Mouse (Mus musculus) G1E (cell line): Measurements from ENCODE around the gene Actr8. TPM values are rescaled to one million over a fixed set of nuclear protein-coding genes. Genes with fewer than 3 reads are reported as not detected.

Source experiments
- ATAC-seq: 2 replicates; pipeline ENCODE4 v1.8.0; 2016; ENCODE audit warnings: mild to moderate bottlenecking; ENCODE audit not compliant: insufficient number of reproducible peaks, poor library complexity, low FRiP score, severe bottlenecking; ENCODE audit errors: extremely low read depth
- DNase-seq: peaks from one replicate; pipeline ENCODE4 v3.0.0; 2012; ENCODE audit warnings: low spot score
- H3K27me3 ChIP-seq: 2 replicates; pipeline ENCODE4 v1.6.1; 2012; ENCODE audit warnings: mild to moderate bottlenecking, low read length, inconsistent platforms; ENCODE audit not compliant: insufficient read depth
- H3K36me3 ChIP-seq: replicated peaks from 2 replicates; pipeline ENCODE3; 2012; ENCODE audit warnings: mild to moderate bottlenecking, inconsistent platforms
- H3K4me1 ChIP-seq: 2 replicates; pipeline ENCODE4 v1.6.1; 2012; ENCODE audit warnings: low read depth, low read length, inconsistent platforms, mixed read lengths; ENCODE audit not compliant: insufficient read depth
- H3K4me3 ChIP-seq: 2 replicates; pipeline ENCODE4 v1.5.1; 2012; ENCODE audit warnings: low read depth, mild to moderate bottlenecking, inconsistent platforms, low read length, moderate library complexity, mixed read lengths
- H3K9me3 ChIP-seq: replicated peaks from 2 replicates; pipeline ENCODE4 v1.6.1; 2012; ENCODE audit warnings: inconsistent platforms
- CTCF ChIP-seq: IDR thresholded peaks from 2 replicates; pipeline ENCODE4 v1.5.1; 2012; ENCODE audit warnings: low read depth, low read length, inconsistent platforms, mixed read lengths
- GATA1 ChIP-seq: IDR thresholded peaks from 2 replicates; pipeline ENCODE4 v1.6.1; 2012; ENCODE audit warnings: borderline replicate concordance, low read length, inconsistent platforms, mixed read lengths
- GATA2 ChIP-seq: IDR thresholded peaks from 2 replicates; pipeline ENCODE4 v1.6.1; 2012; ENCODE audit warnings: low read depth, low read length, inconsistent platforms, borderline replicate concordance
- POLR2AphosphoS5 ChIP-seq: IDR thresholded peaks from 2 replicates; pipeline ENCODE4 v1.6.1; 2012; ENCODE audit warnings: low read depth, low read length, inconsistent platforms; ENCODE audit not compliant: insufficient replicate concordance
- TAL1 ChIP-seq: conservative IDR thresholded peaks from 2 replicates; pipeline ENCODE4 v1.6.1; 2012; ENCODE audit warnings: low read depth, low read length, inconsistent platforms, mixed read lengths
- polyA plus RNA-seq: library from polyadenylated mRNA; stranded (reverse); fragments of >175 nt; gene quantifications from 2 replicates; pipeline ENCODE4 v1.2.3, GENCODE M21; 2012
- total RNA-seq, 2 experiments: library from RNA; stranded (forward) in 1 of 2; stranded (reverse) in 1 of 2; fragments of 200-1000 nt in 1 of 2; fragments of >200 nt in 1 of 2; fragmentation: Nextera tagmentation in 1 of 2; gene quantifications; 2 replicates each; pipeline ENCODE4 v1.2.3; 2014 to 2017

The Actr8 gene
- total and polyA plus RNA-seq, 3 experiments: 34.9 to 46.2 (median 45.8) TPM

DNA sequence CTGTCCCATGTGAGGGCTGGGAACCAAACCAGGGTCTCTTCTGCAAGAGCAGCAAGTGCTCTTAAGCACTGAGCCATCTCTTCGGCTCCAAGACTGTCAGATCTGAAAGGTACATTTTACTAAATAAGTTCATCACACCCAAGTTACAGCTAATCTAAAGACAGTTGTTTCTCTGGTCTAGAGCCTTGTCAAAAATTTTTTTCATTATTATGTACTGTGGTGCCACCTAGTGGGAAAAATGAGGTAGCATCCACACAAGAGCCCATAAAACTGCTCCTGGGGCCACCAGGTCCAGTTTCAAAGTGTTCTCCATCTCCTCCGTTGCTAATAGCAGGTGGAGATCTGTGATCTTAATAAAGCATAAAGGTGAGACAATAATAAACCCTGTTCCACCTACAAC, 37.3 kb upstream of the Actr8 start:
- peak; percentile 26 for DNase-seq
- no peaks in the 10 kb centered on the region for H3K9me3 ChIP-seq
- H3K36me3 ChIP-seq: no peaks in the 10 kb centered on the region
- TF ChIP-seq POLR2AphosphoS5 (no peak), TAL1 (no peak), CTCF (peak; percentile 11; the same call in 1 of the 2 replicates)
- no peaks in the 10 kb centered on the region for H3K27me3 ChIP-seq
- no peak for ATAC-seq
- H3K4me3 ChIP-seq: no peak overlapping the region
- H3K4me1 ChIP-seq: peaks cover 7% of the 10 kb centered on the region

- Histone ChIP-seq H3K4me3 (no peak overlapping the region), H3K36me3 (no peaks in the 10 kb centered on the region), H3K4me1 (peaks cover 2% of the 10 kb centered on the region; the same call in 1 of the 2 replicates), H3K9me3 (no peaks in the 10 kb centered on the region), H3K27me3 (no peaks in the 10 kb centered on the region)
- DNase-seq (no peak), ATAC-seq (no peak)
- TF ChIP-seq GATA2 (no peak), GATA1 (no peak), TAL1 (no peak), POLR2AphosphoS5 (no peak), CTCF (no peak)
These were observed 31.3 kb upstream of the Actr8 start for GRCm38 (mm10) chr14:29946761-29947309.

GRCm38 (mm10) chr14:29950805-29951204, 27.3 kb upstream of the Actr8 start:
- Histone ChIP-seq H3K4me3 (no peak overlapping the region), H3K9me3 (no peaks in the 10 kb centered on the region), H3K36me3 (no peaks in the 10 kb centered on the region), H3K27me3 (no peaks in the 10 kb centered on the region), H3K4me1 (peaks cover 2% of the 10 kb centered on the region; the same call in 1 of the 2 replicates)
- TF ChIP-seq POLR2AphosphoS5 (no peak), GATA1 (no peak), GATA2 (no peak), CTCF (no peak), TAL1 (no peak)
- peak; percentile 76; the same call in 1 of the 2 replicates for ATAC-seq
- DNase-seq: no peak

GRCm38 (mm10) chr14:29957393-29957792, 20.7 kb upstream of the Actr8 start:
- Histone ChIP-seq H3K4me3 (no peak overlapping the region), H3K9me3 (peaks cover 9% of the 10 kb centered on the region), H3K36me3 (no peaks in the 10 kb centered on the region), H3K4me1 (no peaks in the 10 kb centered on the region), H3K27me3 (no peaks in the 10 kb centered on the region)
- TF ChIP-seq GATA1 (no peak), TAL1 (no peak), GATA2 (no peak), CTCF (no peak), POLR2AphosphoS5 (no peak)
- DNase-seq: no peak
- no peak for ATAC-seq

DNA sequence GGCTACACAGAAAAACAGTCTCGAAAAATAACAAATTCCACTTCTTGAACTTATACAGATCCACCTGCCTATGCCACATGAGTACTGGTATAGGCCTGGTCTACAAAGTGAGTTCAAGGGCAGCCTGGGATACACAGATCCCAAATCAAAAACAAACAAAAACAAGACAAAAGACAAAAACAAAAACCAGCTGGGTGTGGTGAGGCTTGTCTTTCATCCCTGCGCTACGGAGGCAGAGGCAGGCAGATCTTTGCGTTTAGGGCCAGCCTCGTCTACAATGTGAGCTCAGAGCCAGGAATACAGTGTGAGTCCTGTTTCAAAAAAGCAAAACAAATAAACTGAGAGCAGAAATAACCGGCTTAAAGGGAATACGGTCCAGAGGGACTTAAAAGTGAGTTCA, 10.5 kb upstream of the Actr8 start:
- TF ChIP-seq TAL1 (no peak), GATA1 (no peak), POLR2AphosphoS5 (no peak), GATA2 (no peak), CTCF (no peak)
- Histone ChIP-seq H3K27me3 (no peaks in the 10 kb centered on the region), H3K4me1 (peaks cover 35% of the 10 kb centered on the region), H3K36me3 (peaks cover 37% of the 10 kb centered on the region), H3K9me3 (no peaks in the 10 kb centered on the region), H3K4me3 (peak overlapping the region; percentile 89)
- no peak for DNase-seq
- ATAC-seq: no peak

DNA sequence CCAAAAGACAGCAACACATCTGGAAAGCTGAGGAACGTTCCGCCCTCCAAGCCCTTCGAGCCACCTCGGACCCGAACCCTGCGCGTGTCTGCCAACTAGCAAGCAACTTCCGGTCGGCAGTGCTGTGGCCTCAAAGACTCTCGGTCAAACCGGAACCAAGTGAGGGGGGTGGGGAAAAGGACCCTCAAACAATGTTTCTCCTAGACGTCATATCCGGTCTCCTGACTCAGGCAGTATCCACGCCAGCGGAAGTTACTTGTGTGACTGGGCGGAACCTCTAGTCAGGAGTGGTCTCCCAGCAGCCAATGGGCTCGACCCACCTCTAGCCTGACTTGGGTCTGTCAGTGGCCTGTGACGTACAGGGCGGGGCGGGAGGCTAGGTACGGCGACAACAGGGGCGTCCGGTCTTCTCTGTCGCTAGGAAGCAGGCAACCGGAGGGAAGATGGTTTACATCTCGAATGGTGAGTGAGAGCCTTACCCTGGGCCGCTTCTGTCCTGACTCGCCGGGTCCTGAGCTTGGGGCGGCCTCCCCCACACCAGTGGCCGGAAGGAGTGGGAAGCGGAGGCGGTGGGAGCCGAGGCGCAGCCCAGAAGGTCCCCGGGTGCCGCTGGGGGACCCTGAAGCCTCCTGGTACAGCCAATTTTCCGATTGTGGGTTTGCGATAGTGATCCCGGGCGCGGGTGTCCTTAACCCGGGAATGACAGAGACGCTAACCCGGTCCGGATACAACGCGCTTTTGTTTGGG, 9.9 kb upstream of the Actr8 start, which contains the start of gene Selenok:
Gene Selenok, plus strand, starts transcription at position 234 of the 747 bp plus-strand sequence.
- TF ChIP-seq GATA1 (no peak), POLR2AphosphoS5 (no peak), CTCF (no peak), GATA2 (no peak), TAL1 (no peak)
- Histone ChIP-seq H3K9me3 (no peaks in the 10 kb centered on the region), H3K27me3 (no peaks in the 10 kb centered on the region), H3K4me3 (peak within 1 kb of the TSS; percentile 89), H3K4me1 (peaks cover 41% of the 10 kb centered on the region), H3K36me3 (peaks cover 44% of the 10 kb centered on the region)
- peak; percentile 94 for DNase-seq
- peak; percentile 100 for ATAC-seq

DNA sequence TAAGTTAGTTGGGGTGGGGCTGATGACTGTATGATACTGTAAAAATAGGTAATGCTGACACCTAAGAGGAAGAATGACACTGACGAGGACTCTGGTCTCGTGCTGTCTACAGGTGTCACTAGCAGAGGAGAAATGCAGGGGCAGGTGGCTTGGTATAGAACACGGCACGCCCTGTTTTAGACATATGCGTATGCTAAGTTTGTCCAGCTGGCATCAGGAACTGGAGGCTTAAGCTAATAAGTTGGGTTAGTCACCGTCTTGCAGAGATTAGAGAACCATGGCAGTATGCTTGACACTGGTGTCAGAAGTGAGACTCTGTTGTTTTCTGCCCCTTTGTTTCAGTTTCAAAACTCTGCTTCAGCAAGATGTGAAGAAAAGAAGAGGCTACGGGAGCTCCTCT, 6.7 kb upstream of the Actr8 start:
- ATAC-seq: no peak
- no peak for DNase-seq
- Histone ChIP-seq H3K4me1 (peaks cover 41% of the 10 kb centered on the region), H3K36me3 (peaks cover 63% of the 10 kb centered on the region), H3K4me3 (no peak overlapping the region), H3K27me3 (no peaks in the 10 kb centered on the region), H3K9me3 (no peaks in the 10 kb centered on the region)
- TF ChIP-seq GATA1 (no peak), POLR2AphosphoS5 (no peak), GATA2 (no peak), CTCF (no peak), TAL1 (no peak)
